Mouse (Mus musculus) lung, embryonic 16.5 days (tissue): ENCODE measurements around the gene Bcorl1. TPM values are rescaled to one million over a fixed set of nuclear protein-coding genes. Genes with fewer than 3 reads are reported as not detected.
"Not testable (repeated sequence)": the region's sequence is repeated elsewhere in the genome, so short reads cannot be mapped to it uniquely, and the experiment has no call there.

Source experiments
- ATAC-seq: fragments of 200-750 bp; cut with Nextera tagmentation; 2 replicates; pipeline ENCODE4 v1.8.0; 2017; ENCODE audit warnings: low read depth, mild to moderate bottlenecking, moderate library complexity
- H3K27ac ChIP-seq: fragments of 300-500 bp; sonication (generic); 2 replicates; pipeline ENCODE4 v1.5.1; 2014; ENCODE audit warnings: mild to moderate bottlenecking, control low read depth, low read length
- H3K27me3 ChIP-seq: fragments of 300-500 bp; sonication (generic); 2 replicates; pipeline ENCODE4 v1.6.1; 2014; ENCODE audit warnings: low read depth, low read length, mixed read lengths; ENCODE audit not compliant: control insufficient read depth, insufficient read depth
- H3K36me3 ChIP-seq: fragments of 300-500 bp; sonication (generic); 2 replicates; pipeline ENCODE4 v1.6.1; 2014; ENCODE audit warnings: low read length; ENCODE audit not compliant: control insufficient read depth, insufficient read depth
- H3K4me1 ChIP-seq: fragments of 300-500 bp; sonication (generic); replicated peaks from 2 replicates; pipeline ENCODE4 v1.6.1; 2014; ENCODE audit warnings: low read length, mixed read lengths; ENCODE audit not compliant: control insufficient read depth, insufficient read depth
- H3K4me2 ChIP-seq: fragments of 300-500 bp; sonication (generic); 2 replicates; pipeline ENCODE4 v1.6.1; 2014; ENCODE audit warnings: low read depth, low read length, control low read depth
- H3K4me3 ChIP-seq: fragments of 300-500 bp; sonication (generic); 2 replicates; pipeline ENCODE4 v1.5.1; 2014; ENCODE audit warnings: mild to moderate bottlenecking, low read length, control low read depth
- H3K9ac ChIP-seq: fragments of 300-500 bp; sonication (generic); 2 replicates; pipeline ENCODE4 v1.6.1; 2014; ENCODE audit warnings: low read length, control low read depth
- H3K9me3 ChIP-seq: fragments of 300-500 bp; sonication (generic); 2 replicates; pipeline ENCODE4 v1.6.1; 2016; ENCODE audit warnings: low read length; ENCODE audit not compliant: control insufficient read depth
- WGBS: fragments of 180-500 bp; shearing (Covaris S2); extraction: QIAGEN DNeasy Blood & Tissue Kit; methylation state at CpG from one replicate; pipeline ENCODE4 v1.1.7; 2014; 5-methylcytosine and 5-hydroxymethylcytosine counted together
- polyA plus RNA-seq: library from polyadenylated mRNA; unstranded; fragments of >200 nt; fragmentation: Nextera tagmentation; extraction: Ambion mirVana; gene quantifications from 2 replicates; pipeline ENCODE4 v1.2.1, GENCODE M21; 2015

Bcorl1 gene
- polyA plus RNA-seq, 1 experiment from 2014 or later: 4.5 TPM

DNA sequence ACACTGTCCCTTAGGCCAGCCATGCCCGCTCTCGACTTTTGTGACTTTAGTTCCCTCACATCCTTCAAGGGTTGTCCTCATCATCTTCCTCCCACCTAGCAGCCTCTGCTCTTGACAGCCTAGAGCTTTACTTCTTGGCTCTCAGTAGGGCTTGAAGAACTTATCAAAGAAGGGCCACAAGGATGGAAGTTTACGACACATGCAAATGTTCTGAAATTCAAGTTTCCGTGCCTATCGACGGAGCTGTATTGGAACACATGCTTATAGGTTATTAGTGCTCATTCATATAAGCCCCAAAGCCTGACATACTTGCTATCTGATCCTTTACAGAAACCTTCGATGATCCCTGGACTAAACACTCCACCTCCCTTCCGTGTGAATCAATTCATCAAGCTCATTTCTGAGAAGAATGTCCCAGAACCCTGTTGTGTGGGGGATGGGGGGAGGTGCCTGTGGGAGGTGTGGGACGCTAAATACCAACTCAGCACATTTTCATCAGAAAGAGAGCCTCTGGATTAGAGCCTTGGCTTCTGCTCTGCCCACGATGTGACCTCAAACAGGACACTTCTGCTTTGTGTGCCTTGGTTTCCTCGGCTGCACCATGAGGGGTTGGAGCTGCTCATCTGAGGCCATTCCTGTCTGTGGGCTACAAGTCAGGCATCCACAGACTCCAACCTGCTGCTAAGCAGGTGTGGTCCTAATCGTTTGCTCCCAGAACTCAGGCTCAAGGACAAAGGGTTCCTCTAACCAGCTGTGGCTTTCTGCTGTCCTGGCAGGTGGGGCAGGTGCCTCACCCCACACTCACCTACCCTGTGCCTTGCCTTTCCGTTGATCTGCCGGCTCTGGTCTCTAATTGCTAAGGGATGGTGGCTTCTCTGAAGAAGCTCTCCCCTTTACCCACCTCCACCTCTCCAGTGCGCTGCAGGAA, 91.7 kb downstream of the Bcorl1 start:
- Histone ChIP-seq H3K4me1 (no peaks in the 10 kb centered on the region; the same call in none of the 2 replicates), H3K4me2 (no peak overlapping the region), H3K27me3 (no peaks in the 10 kb centered on the region), H3K9me3 (no peaks in the 10 kb centered on the region), H3K27ac (no peak overlapping the region), H3K4me3 (no peak overlapping the region), H3K9ac (no peak overlapping the region), H3K36me3 (no peaks in the 10 kb centered on the region)
- 65% methylated on average over 15 of the region's 15 CpGs for WGBS
- no peak for ATAC-seq

DNA sequence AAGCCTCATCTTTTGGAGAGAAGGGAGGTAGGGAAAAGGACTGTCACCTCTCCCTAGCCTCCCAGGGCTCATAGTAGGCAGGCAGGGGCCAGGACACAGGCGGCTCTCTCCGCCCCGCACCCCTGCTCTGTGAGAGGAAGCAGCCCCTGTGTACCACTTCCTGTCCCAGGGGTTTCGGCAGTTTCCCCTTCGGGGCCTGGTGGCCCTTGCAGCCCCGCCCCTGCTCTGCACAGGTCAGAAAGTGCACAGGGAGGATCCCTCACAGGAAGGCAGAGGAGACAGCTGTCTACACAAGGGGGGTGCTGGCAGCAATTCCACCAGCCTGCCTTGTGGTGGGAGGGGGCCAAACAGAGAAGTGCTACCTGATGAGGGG, 92.4 kb downstream of the Bcorl1 start:
- Histone ChIP-seq H3K36me3 (no peaks in the 10 kb centered on the region), H3K27me3 (no peaks in the 10 kb centered on the region), H3K4me1 (no peaks in the 10 kb centered on the region; the same call in none of the 2 replicates), H3K9ac (no peak overlapping the region), H3K9me3 (no peaks in the 10 kb centered on the region), H3K4me2 (no peak overlapping the region), H3K27ac (no peak overlapping the region), H3K4me3 (no peak overlapping the region)
- WGBS: 54% methylated on average over 4 of the region's 6 CpGs
- peak; percentile 77 for ATAC-seq

DNA sequence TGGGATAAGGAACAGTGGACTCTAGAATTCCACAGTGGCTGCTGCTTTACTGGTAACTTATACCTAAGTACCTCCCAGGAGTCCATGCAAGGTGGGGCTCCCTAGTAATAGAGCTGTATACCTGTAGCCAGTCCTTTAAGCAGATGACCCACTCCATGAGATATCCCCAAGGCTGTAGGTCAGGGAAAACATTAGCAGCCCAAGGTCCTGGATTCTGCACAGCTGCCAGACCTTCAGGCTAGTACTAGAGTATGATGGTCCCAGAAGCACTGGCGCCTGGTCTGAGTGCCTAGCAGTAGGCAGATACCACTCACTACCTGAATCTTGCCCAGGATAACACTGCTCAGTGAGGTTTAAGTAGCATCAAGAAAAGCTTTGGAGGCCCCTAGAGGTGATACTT, 93.1 kb downstream of the Bcorl1 start:
- WGBS: 78% methylated on average over 1 of the region's 1 CpGs
- H3K27ac ChIP-seq: no peak overlapping the region
- H3K9me3 ChIP-seq: no peaks in the 10 kb centered on the region
- H3K36me3 ChIP-seq: no peaks in the 10 kb centered on the region
- no peak overlapping the region for H3K4me2 ChIP-seq
- H3K4me3 ChIP-seq: no peak overlapping the region
- ATAC-seq: no peak
- H3K27me3 ChIP-seq: no peaks in the 10 kb centered on the region
- H3K9ac ChIP-seq: no peak overlapping the region
- peaks cover 2% of the 10 kb centered on the region; the same call in 1 of the 2 replicates for H3K4me1 ChIP-seq

DNA sequence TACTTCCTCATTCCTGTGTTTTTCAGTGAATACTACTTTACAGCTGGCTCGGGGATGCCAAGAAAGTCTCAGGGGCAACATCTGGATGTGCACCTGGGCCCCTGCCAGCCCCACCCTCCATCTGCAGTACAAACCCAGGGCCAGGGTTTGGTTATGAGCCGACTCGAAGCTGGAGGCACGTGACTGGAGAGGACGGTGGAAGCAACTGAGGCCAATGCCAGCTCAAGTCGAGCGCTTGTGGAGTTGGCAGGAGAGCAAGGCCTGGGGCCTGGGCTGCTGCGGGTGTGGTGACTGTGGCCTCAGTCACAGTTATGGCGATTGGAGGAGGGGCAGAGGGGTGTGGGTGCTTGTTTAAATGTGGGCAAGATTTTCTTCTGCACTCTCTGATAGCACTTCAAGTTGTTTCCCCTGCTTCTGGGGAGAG, 94.3 kb downstream of the Bcorl1 start:
- Histone ChIP-seq H3K4me3 (no peak overlapping the region), H3K27ac (no peak overlapping the region), H3K36me3 (no peaks in the 10 kb centered on the region), H3K9ac (no peak overlapping the region), H3K9me3 (no peaks in the 10 kb centered on the region), H3K27me3 (no peaks in the 10 kb centered on the region), H3K4me1 (peaks cover 2% of the 10 kb centered on the region; the same call in 1 of the 2 replicates), H3K4me2 (no peak overlapping the region)
- no peak for ATAC-seq
- 54% methylated on average over 9 of the region's 9 CpGs for WGBS

DNA sequence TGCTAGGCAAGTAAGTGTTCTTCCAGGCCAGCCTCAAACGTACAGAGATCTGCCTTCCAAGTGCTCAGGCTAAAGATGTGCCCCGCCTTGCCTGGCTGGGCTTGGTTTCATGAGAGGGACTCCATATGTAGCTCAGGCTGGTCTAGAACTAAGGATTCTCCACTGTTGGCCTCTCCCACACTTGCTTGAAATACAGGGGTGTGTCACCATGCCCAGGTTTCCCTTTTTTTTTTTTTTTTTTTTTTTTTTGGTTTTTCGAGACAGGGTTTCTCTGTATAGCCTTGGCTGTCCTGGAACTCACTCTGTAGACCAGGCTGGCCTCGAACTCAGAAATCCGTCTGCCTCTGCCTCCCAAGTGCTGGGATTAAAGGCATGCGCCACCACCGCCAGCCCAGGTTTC, 94.9 kb downstream of the Bcorl1 start:
- H3K27ac ChIP-seq, H3K4me1 ChIP-seq: not testable (repeated sequence)
- 78% methylated on average over 6 of the region's 7 CpGs for WGBS

DNA sequence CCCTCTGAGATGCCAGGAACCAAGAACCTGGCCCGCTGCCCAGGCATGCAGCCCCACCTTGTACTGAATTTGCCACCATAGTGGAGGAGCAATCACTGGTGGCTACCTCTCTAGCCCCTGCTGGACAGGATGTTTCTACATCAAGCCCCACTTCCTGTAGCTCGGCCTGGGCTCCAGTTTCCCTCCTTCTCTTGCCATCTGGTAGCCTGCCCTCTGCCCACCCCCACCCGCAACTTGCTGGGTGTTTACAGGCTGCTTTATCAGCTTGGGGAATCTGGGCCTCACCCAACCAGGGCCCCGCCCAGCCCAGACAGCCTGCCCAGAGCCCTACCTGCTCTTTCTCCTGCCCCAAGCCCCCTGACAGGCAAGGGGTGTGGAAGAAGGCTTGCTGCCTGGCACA, 97.9 kb downstream of the Bcorl1 start:
- Histone ChIP-seq H3K36me3 (no peaks in the 10 kb centered on the region), H3K4me2 (no peak overlapping the region), H3K4me3 (no peak overlapping the region), H3K9ac (0 out of 2 replicates have a peak overlapping the region, but pooled peaks have one; percentile 13), H3K4me1 (peaks cover 2% of the 10 kb centered on the region; the same call in 1 of the 2 replicates), H3K27ac (peak overlapping the region; percentile 46), H3K9me3 (no peaks in the 10 kb centered on the region), H3K27me3 (no peaks in the 10 kb centered on the region)
- WGBS: 41% methylated on average over 4 of the region's 4 CpGs
- peak; percentile 74; the same call in 1 of the 2 replicates for ATAC-seq

More for the DNA sequence above, 94.9 kb downstream of the Bcorl1 start:
- not testable (repeated sequence) for ATAC-seq, H3K27me3 ChIP-seq, H3K4me2 ChIP-seq, H3K36me3 ChIP-seq, H3K9me3 ChIP-seq, H3K9ac ChIP-seq, H3K4me3 ChIP-seq

DNA sequence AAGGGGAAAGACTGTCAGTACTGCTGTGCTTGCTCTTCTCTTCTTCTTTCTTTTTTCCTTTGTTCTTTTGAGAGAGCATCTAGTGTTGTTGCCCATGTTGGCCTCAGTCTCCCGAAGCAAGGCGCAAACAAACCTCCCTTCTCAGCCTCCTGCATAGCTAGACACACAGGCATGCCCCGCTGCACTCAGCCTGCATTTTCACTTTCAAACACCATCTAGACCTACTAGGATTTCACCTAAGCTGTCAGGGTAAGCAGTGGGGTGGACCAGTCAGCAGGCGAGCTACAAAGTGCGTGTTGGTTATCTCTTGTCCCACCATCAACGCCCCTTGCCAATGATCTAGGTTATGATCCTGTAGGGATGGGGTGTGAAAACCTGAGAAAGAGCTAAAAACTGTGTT, 100.4 kb downstream of the Bcorl1 start:
- Histone ChIP-seq H3K4me3 (no peak overlapping the region), H3K27ac (no peak overlapping the region), H3K9ac (no peak overlapping the region), H3K4me2 (no peak overlapping the region), H3K36me3 (no peaks in the 10 kb centered on the region), H3K27me3 (no peaks in the 10 kb centered on the region), H3K9me3 (no peaks in the 10 kb centered on the region), H3K4me1 (0 out of 2 replicates have a peak, but pooled peaks cover 2% of the 10 kb centered on the region)
- no peak for ATAC-seq
- WGBS: 78% methylated on average over 6 of the region's 6 CpGs

DNA sequence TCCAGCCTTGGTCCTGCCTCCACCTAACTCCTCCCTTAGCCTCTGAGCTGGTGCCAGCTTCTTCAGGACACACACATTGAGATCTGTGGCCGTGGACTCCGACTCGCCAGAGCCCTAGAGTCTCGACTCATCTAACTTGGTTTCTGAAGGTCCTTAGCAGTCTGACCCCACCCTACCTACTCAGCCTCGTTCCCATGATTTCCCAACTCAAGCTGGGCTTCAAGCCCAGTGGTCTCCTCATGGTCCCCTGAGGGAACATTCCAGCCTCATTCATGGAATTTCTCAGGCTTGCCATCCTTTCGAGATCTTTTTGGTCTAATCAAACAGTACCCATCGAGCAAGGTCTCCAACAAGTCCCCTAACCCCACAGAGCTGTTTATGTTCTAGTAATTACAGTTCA, 100.8 kb downstream of the Bcorl1 start:
- ATAC-seq: no peak
- Histone ChIP-seq H3K9ac (no peak overlapping the region), H3K9me3 (no peaks in the 10 kb centered on the region), H3K4me2 (no peak overlapping the region), H3K27me3 (no peaks in the 10 kb centered on the region), H3K27ac (no peak overlapping the region), H3K4me3 (no peak overlapping the region), H3K4me1 (0 out of 2 replicates have a peak, but pooled peaks cover 2% of the 10 kb centered on the region), H3K36me3 (no peaks in the 10 kb centered on the region)
- 68% methylated on average over 7 of the region's 7 CpGs for WGBS

DNA sequence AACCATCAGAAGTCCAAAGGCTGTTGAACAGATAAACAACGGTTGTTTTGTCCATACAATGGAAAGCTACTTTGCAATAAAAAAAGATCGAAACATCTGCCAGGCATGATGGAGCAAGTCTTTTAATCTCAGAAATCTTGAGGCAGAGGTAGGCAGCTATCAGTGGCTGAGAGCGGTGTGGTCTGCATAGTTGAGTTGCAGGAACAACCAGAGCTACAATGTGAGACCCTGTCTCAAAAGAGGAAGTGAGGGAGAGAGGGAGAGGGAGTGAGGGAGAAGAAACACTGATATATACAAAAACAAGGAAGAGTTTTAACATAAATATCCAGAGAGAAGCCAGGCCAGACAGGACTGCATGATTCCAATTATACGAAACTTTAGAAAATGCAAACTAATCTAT, 103.5 kb downstream of the Bcorl1 start:
- H3K36me3 ChIP-seq: no peaks in the 10 kb centered on the region
- no peaks in the 10 kb centered on the region for H3K27me3 ChIP-seq
- no peak for ATAC-seq
- no peak overlapping the region for H3K4me3 ChIP-seq
- no peak overlapping the region for H3K9ac ChIP-seq
- no peak overlapping the region for H3K4me2 ChIP-seq
- H3K27ac ChIP-seq: no peak overlapping the region
- no peaks in the 10 kb centered on the region for H3K4me1 ChIP-seq
- WGBS: 79% methylated on average over 4 of the region's 4 CpGs
- no peaks in the 10 kb centered on the region for H3K9me3 ChIP-seq
